Mouse (Mus musculus): ENCODE measurements around the gene Gpsm2. TPM values are rescaled to one million over a fixed set of nuclear protein-coding genes. Genes with fewer than 3 reads are reported as not detected.
A peak's percentile ranks its signal among the peaks of the same experiment; 100 is the strongest.

The Gpsm2 gene
- polyA plus RNA-seq, 1 experiment, result 1.8 TPM

- WGBS, result 93% methylated on average over 3 of the region's 3 CpGs
- TF ChIP-seq POLR2A (IDR thresholded peaks at IDR 0.05; ENCODE audit: low read depth, low read length) (no peak), CTCF (conservative IDR thresholded peaks at IDR 0.05; ENCODE audit: insufficient read depth, insufficient read length, low read depth, low read length) (no peak)
- H3K4me3 ChIP-seq (ENCODE audit: insufficient read depth, low read depth, low read length), result no peak overlapping the region
- H3K4me1 ChIP-seq (ENCODE audit: control insufficient read depth, insufficient read depth, low read length), result peaks cover 3% of the 10 kb centered on the region; the same call in 1 of the 2 replicates
- DNase-seq, result no peak
- H3K27ac ChIP-seq (ENCODE audit: insufficient read depth, low read depth, low read length), result no peak overlapping the region
- H3K27me3 ChIP-seq (replicated peaks; ENCODE audit: control insufficient read depth, insufficient read depth, low read length), result no peaks in the 10 kb centered on the region
- no peaks in the 10 kb centered on the region for H3K36me3 ChIP-seq (ENCODE audit: control insufficient read depth, insufficient read depth, low read length)
These were observed 77.3 kb downstream of the Gpsm2 start for GRCm38 (mm10) chr3:108644856-108645255.

GRCm38 (mm10) chr3:108640998-108641397 is 81.1 kb downstream of the Gpsm2 start:
- no peak for DNase-seq
- TF ChIP-seq CTCF (conservative IDR thresholded peaks at IDR 0.05; ENCODE audit: insufficient read depth, insufficient read length, low read depth, low read length) (no peak), POLR2A (IDR thresholded peaks at IDR 0.05; ENCODE audit: low read depth, low read length) (no peak)
- Histone ChIP-seq H3K36me3 (ENCODE audit: control insufficient read depth, insufficient read depth, low read length) (no peaks in the 10 kb centered on the region; the same call in 1 of the 2 replicates), H3K27ac (ENCODE audit: insufficient read depth, low read depth, low read length) (no peak overlapping the region), H3K27me3 (replicated peaks; ENCODE audit: control insufficient read depth, insufficient read depth, low read length) (no peaks in the 10 kb centered on the region), H3K4me1 (ENCODE audit: control insufficient read depth, insufficient read depth, low read length) (peaks cover 3% of the 10 kb centered on the region; the same call in 1 of the 2 replicates), H3K4me3 (ENCODE audit: insufficient read depth, low read depth, low read length) (no peak overlapping the region)
- 64% methylated on average over 4 of the region's 4 CpGs for WGBS

GRCm38 (mm10) chr3:108639412-108639811 is 82.7 kb downstream of the Gpsm2 start:
- 76% methylated on average over 4 of the region's 4 CpGs for WGBS

GRCm38 (mm10) chr3:108634761-108635160 is 87.3 kb downstream of the Gpsm2 start:
- no peaks in the 10 kb centered on the region for H3K27me3 ChIP-seq (replicated peaks; ENCODE audit: control insufficient read depth, insufficient read depth, low read length)
- H3K4me1 ChIP-seq (ENCODE audit: control insufficient read depth, insufficient read depth, low read length), result no peaks in the 10 kb centered on the region
- WGBS, result 92% methylated on average over 5 of the region's 5 CpGs
- no peak overlapping the region for H3K4me3 ChIP-seq (ENCODE audit: insufficient read depth, low read depth, low read length)
- DNase-seq, result no peak
- no peak overlapping the region for H3K27ac ChIP-seq (ENCODE audit: insufficient read depth, low read depth, low read length)
- no peak for TF ChIP-seq POLR2A (IDR thresholded peaks at IDR 0.05; ENCODE audit: low read depth, low read length)
- no peak for TF ChIP-seq CTCF (conservative IDR thresholded peaks at IDR 0.05; ENCODE audit: insufficient read depth, insufficient read length, low read depth, low read length)
- peaks cover 2% of the 10 kb centered on the region for H3K36me3 ChIP-seq (ENCODE audit: control insufficient read depth, insufficient read depth, low read length)

More at GRCm38 (mm10) chr3:108639412-108639811, 82.7 kb downstream of the Gpsm2 start:
- Histone ChIP-seq H3K36me3 (ENCODE audit: control insufficient read depth, insufficient read depth, low read length) (peaks cover 2% of the 10 kb centered on the region; the same call in 1 of the 2 replicates), H3K4me1 (ENCODE audit: control insufficient read depth, insufficient read depth, low read length) (peaks cover 3% of the 10 kb centered on the region; the same call in 1 of the 2 replicates), H3K27me3 (replicated peaks; ENCODE audit: control insufficient read depth, insufficient read depth, low read length) (no peaks in the 10 kb centered on the region), H3K27ac (ENCODE audit: insufficient read depth, low read depth, low read length) (no peak overlapping the region), H3K4me3 (ENCODE audit: insufficient read depth, low read depth, low read length) (no peak overlapping the region)
- TF ChIP-seq POLR2A (IDR thresholded peaks at IDR 0.05; ENCODE audit: low read depth, low read length) (no peak), CTCF (conservative IDR thresholded peaks at IDR 0.05; ENCODE audit: insufficient read depth, insufficient read length, low read depth, low read length) (peak; percentile 44)
- no peak for DNase-seq

Other genes with a start within 250 kb of the Gpsm2 start
- 0.17 and 0.24 TPM in 2 replicates for gene 1700013F07Rik, start 188.2 kb downstream of the Gpsm2 start, polyA plus RNA-seq (2012; rRNA removed)
- 0.25 and 0.37 TPM in 2 replicates for gene 5330417C22Rik, start 185.8 kb downstream of the Gpsm2 start, polyA plus RNA-seq (2012; rRNA removed)
- 6.4 and 7.5 TPM in 2 replicates for gene Tmem167b, start 159.8 kb downstream of the Gpsm2 start, polyA plus RNA-seq (2012; rRNA removed)
- gene Taf13, start 150.6 kb downstream of the Gpsm2 start, polyA plus RNA-seq (2012; rRNA removed), result 3.7 and 5.3 TPM in 2 replicates
- gene Wdr47, start 131.0 kb downstream of the Gpsm2 start, polyA plus RNA-seq (2012; rRNA removed), result 5.6 TPM in 2 replicates
- 43.5 and 50.5 TPM in 2 replicates for gene Clcc1, start 68.4 kb downstream of the Gpsm2 start, polyA plus RNA-seq (2012; rRNA removed)
- not detected in 2 replicates for gene Aknad1, start 17.3 kb upstream of the Gpsm2 start, polyA plus RNA-seq (2012; rRNA removed)
- 10.5 and 14.4 TPM in 2 replicates for gene Stxbp3, start 118.2 kb upstream of the Gpsm2 start, polyA plus RNA-seq (2012; rRNA removed)
- 0.23 and 0.25 TPM in 2 replicates for gene Fndc7, start 167.7 kb upstream of the Gpsm2 start, polyA plus RNA-seq (2012; rRNA removed)
- 19.7 and 31.5 TPM in 2 replicates for gene Prpf38b, start 189.4 kb upstream of the Gpsm2 start, polyA plus RNA-seq (2012; rRNA removed)
- 0.06 TPM in 1 of 2 replicates, not detected in the other for gene Henmt1, start 217.6 kb upstream of the Gpsm2 start, polyA plus RNA-seq (2012; rRNA removed)
- 0.31 and 0.38 TPM in 2 replicates for gene Gm9857, start 218.1 kb upstream of the Gpsm2 start, polyA plus RNA-seq (2012; rRNA removed)